Mouse (Mus musculus) kidney, embryonic 15.5 days (tissue): Measurements from ENCODE around the gene Hnrnpdl. TPM values are rescaled to one million over a fixed set of nuclear protein-coding genes. Genes with fewer than 3 reads are reported as not detected.
A peak's percentile ranks its signal among the peaks of the same experiment; 100 is the strongest.

Experiments used
- ATAC-seq: fragments of 200-750 bp; cut with Nextera tagmentation; replicated peaks from 2 replicates; pipeline ENCODE4 v1.8.0; 2017; ENCODE audit warnings: moderate TSS enrichment; ENCODE audit not compliant: low FRiP score
- H3K27ac ChIP-seq: fragments of 300-500 bp; sonication (generic); 2 replicates; pipeline ENCODE4 v1.5.1; 2015; ENCODE audit warnings: mild to moderate bottlenecking, inconsistent platforms
- H3K27me3 ChIP-seq: fragments of 300-500 bp; sonication (generic); 2 replicates; pipeline ENCODE4 v1.6.1; 2015; ENCODE audit warnings: inconsistent platforms
- H3K36me3 ChIP-seq: fragments of 300-500 bp; sonication (generic); 2 replicates; pipeline ENCODE4 v1.6.1; 2015; ENCODE audit warnings: inconsistent platforms
- H3K4me1 ChIP-seq: fragments of 300-500 bp; sonication (generic); 2 replicates; pipeline ENCODE4 v1.6.1; 2015; ENCODE audit warnings: inconsistent platforms
- H3K4me2 ChIP-seq: fragments of 300-500 bp; sonication (generic); 2 replicates; pipeline ENCODE4 v1.6.1; 2015; ENCODE audit warnings: moderate library complexity, mild to moderate bottlenecking, inconsistent platforms
- H3K4me3 ChIP-seq: fragments of 300-500 bp; sonication (generic); replicated peaks from 2 replicates; pipeline ENCODE4 v1.5.1; 2015; ENCODE audit warnings: mild to moderate bottlenecking, inconsistent platforms
- H3K9ac ChIP-seq: fragments of 300-500 bp; sonication (generic); 2 replicates; pipeline ENCODE4 v1.6.1; 2015; ENCODE audit warnings: mild to moderate bottlenecking, inconsistent platforms
- H3K9me3 ChIP-seq: fragments of 300-500 bp; sonication (generic); replicated peaks from 2 replicates; pipeline ENCODE4 v1.6.1; 2016; ENCODE audit warnings: inconsistent platforms
- WGBS: fragments of 180-500 bp; shearing (Covaris S2); methylation state at CpG from one replicate; pipeline ENCODE4 v1.1.7; 2015; ENCODE audit warnings: mixed read lengths; 5-methylcytosine and 5-hydroxymethylcytosine counted together
- polyA plus RNA-seq: library from polyadenylated mRNA; unstranded; fragments of >200 nt; fragmentation: Nextera tagmentation; extraction: Ambion mirVana; gene quantifications from 2 replicates; pipeline ENCODE4 v1.2.1, GENCODE M21; 2015

The Hnrnpdl gene
- 168 and 169 TPM in 2 replicates for polyA plus RNA-seq

DNA sequence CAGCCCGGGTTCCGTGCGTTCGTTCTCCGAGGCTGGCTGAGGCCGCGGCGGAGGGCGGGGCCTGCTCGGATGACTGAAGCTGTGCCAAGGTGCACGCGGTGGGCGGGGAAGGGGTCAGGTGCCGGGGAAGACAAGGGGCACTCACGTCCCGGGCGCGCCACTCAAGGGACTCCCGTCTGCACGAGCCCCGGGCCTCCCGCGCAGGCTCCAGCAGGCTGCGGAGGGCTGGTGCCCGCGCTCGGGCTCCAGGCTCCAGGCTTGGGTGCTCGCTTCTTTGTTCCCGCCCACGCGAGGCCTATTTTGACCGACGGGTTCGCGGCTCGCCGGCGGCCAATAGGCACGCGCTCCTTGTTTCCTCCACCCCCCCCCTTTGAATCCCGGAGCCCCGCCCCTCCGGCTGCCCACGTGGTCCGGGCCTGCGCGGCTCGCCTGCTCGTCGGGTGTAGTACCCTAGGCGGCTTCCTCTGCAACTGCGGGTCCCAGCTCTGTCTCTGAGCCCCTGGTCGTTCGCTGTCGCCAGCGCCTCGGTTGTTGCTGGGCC lies at the start of gene Hnrnpdl, which contains the start of gene Enoph1:
TSS of gene Hnrnpdl (minus strand) at position 63 of the 541 bp plus-strand sequence.
TSS of gene Enoph1 (plus strand) at position 384 of the 541 bp plus-strand sequence.
- peak; percentile 90 for ATAC-seq

DNA sequence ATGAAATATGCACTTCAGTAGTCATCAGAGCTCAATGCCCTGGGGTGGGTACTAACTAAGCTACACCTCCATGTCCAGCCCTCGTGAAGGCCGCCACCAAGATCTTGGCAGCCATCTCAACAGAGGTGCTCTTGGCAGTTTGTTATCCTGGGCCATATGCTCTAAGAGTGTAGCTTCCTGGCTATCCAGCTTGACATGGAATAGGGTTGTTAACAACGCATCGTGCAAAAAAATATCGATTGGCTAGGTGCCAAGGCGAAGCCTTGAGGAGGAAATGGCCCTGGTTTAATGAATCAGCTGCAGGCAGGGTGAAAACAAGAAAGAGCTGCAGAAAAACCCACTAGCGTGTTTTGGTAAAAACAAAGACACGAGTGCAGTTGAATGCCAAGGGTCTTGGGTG lies 45.6 kb upstream of the Hnrnpdl start:
- no peak overlapping the region for H3K4me2 ChIP-seq
- no peaks in the 10 kb centered on the region for H3K27me3 ChIP-seq
- no peak for ATAC-seq
- peaks cover 21% of the 10 kb centered on the region for H3K4me1 ChIP-seq
- H3K4me3 ChIP-seq: no peak overlapping the region
- no peaks in the 10 kb centered on the region for H3K9me3 ChIP-seq
- WGBS: 50% methylated on average over 8 of the region's 8 CpGs
- H3K27ac ChIP-seq: 0 out of 2 replicates have a peak overlapping the region, but pooled peaks have one; percentile 19
- no peak overlapping the region for H3K9ac ChIP-seq
- H3K36me3 ChIP-seq: no peaks in the 10 kb centered on the region; the same call in 1 of the 2 replicates

More for the DNA sequence above, at the start of gene Hnrnpdl, which contains the start of gene Enoph1:
- Histone ChIP-seq H3K27me3 (no peaks in the 10 kb centered on the region), H3K9me3 (no peaks in the 10 kb centered on the region), H3K4me2 (peak within 1 kb of the TSS; percentile 88), H3K4me3 (peak within 1 kb of the TSS; percentile 97), H3K9ac (peak within 1 kb of the TSS; percentile 100), H3K4me1 (peaks cover 34% of the 10 kb centered on the region), H3K36me3 (peaks cover 35% of the 10 kb centered on the region), H3K27ac (peak within 1 kb of the TSS; percentile 99)
- WGBS: under 1% methylated on average over 53 of the region's 57 CpGs

GRCm38 (mm10) chr5:100083953-100084562 lies 44.6 kb upstream of the Hnrnpdl start:
- H3K27me3 ChIP-seq: no peaks in the 10 kb centered on the region
- no peak overlapping the region for H3K4me2 ChIP-seq
- H3K4me1 ChIP-seq: peaks cover 31% of the 10 kb centered on the region
- H3K4me3 ChIP-seq: no peak overlapping the region
- no peak overlapping the region for H3K9ac ChIP-seq
- H3K36me3 ChIP-seq: no peaks in the 10 kb centered on the region; the same call in 1 of the 2 replicates
- no peaks in the 10 kb centered on the region for H3K9me3 ChIP-seq
- no peak for ATAC-seq
- peak overlapping the region; percentile 30; the same call in 1 of the 2 replicates for H3K27ac ChIP-seq
- WGBS: 48% methylated on average over 12 of the region's 12 CpGs

DNA sequence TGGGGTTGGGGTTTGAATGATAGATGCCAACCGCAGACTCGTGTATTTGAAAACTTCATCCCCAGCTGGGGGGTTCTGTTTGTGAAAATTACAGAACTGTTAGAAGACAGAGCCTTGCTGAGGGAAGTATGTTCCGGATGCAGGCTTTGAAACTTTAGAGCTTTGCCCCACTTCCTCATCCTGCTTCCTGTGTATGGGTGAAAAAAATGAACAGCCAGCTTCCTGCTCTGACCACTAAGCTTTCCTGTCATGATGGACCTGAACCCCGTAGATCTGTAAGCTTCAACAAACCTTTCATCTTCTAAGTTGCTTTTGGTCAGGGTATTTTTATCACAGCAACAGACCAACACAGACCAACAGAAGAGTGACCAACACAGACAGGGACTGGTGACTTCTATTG lies 42.5 kb upstream of the Hnrnpdl start:
- 76% methylated on average over 4 of the region's 4 CpGs for WGBS
- Histone ChIP-seq H3K27ac (no peak overlapping the region), H3K9me3 (no peaks in the 10 kb centered on the region), H3K4me2 (no peak overlapping the region), H3K4me1 (peaks cover 47% of the 10 kb centered on the region), H3K4me3 (no peak overlapping the region), H3K9ac (no peak overlapping the region), H3K36me3 (no peaks in the 10 kb centered on the region; the same call in 1 of the 2 replicates), H3K27me3 (no peaks in the 10 kb centered on the region)
- ATAC-seq: no peak

DNA sequence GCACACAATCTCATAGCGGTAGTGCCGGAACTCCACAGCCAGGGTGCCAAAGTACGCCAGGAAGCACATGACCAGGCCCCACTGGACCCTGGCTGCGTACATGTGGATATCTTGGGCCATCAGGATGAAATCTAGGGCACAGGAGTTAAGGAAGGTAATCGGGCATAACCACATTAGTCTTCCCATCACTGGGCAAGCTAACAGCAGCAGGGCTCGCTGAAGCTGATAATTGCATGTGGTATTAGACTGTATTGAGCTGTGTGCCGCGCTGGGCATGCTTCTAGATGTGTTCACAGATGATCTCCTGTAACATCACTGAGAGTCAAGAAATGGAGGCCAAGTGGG lies 40.4 kb upstream of the Hnrnpdl start:
- no peak; the same call in 1 of the 2 replicates for ATAC-seq
- peak overlapping the region; percentile 60 for H3K4me2 ChIP-seq

DNA sequence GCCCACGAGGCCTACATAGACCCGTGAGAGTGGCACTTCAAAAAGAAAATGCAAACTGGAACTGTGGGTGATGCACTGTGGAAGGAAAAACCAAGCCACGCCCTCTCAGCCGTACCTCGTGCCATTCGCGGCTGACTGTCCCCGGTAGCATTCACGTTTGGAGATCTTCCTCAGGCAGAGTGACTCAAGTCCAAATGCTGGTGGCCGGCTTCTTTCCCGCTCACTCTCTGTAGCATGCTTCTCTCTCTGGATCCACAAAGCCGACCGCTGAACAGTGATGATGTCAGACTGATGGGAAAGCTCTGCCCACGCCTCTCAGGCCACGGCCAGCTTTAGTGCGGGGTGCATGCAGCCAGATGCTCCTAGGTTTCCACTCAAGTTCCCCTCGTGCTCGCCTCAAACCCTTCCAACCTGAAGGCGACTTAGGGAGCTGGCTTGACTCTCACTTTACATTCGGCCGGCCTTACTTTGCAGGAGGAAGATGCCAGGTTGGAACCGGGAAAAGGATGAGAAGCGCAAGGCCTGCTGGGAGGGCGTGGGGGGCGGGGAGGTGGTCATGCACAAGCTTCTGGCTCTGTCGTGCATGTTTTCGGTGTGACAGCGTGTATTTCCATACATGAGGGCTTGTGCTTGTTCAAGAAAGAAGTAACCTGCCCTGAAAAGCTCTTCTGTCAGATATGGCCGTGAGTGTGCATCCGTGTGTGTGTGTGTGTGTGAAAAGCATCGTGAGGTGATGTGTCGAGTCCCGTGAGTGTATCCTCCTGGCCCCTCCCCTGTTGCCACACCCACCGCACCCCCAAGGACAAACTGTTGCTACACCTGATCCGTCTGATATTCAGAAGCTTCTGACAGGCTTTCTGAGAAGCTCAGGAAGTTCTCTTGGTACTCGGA lies 39.8 kb upstream of the Hnrnpdl start:
- Histone ChIP-seq H3K4me3 (peak overlapping the region; percentile 37), H3K4me2 (peak overlapping the region; percentile 60), H3K27ac (no peak overlapping the region), H3K36me3 (no peaks in the 10 kb centered on the region; the same call in 1 of the 2 replicates), H3K4me1 (peaks cover 33% of the 10 kb centered on the region), H3K27me3 (no peaks in the 10 kb centered on the region), H3K9me3 (no peaks in the 10 kb centered on the region), H3K9ac (no peak overlapping the region)
- peak; percentile 53 for ATAC-seq
- WGBS: 34% methylated on average over 36 of the region's 36 CpGs

More for the DNA sequence above, 40.4 kb upstream of the Hnrnpdl start:
- Histone ChIP-seq H3K9ac (no peak overlapping the region), H3K27me3 (no peaks in the 10 kb centered on the region), H3K27ac (no peak overlapping the region), H3K36me3 (no peaks in the 10 kb centered on the region; the same call in 1 of the 2 replicates), H3K4me1 (peaks cover 36% of the 10 kb centered on the region), H3K9me3 (no peaks in the 10 kb centered on the region), H3K4me3 (no peak overlapping the region)
- 70% methylated on average over 8 of the region's 8 CpGs for WGBS

- Histone ChIP-seq H3K36me3 (peaks cover 24% of the 10 kb centered on the region), H3K9me3 (no peaks in the 10 kb centered on the region), H3K4me1 (peaks cover 21% of the 10 kb centered on the region), H3K9ac (no peak overlapping the region), H3K4me2 (no peak overlapping the region), H3K27ac (no peak overlapping the region), H3K27me3 (no peaks in the 10 kb centered on the region), H3K4me3 (no peak overlapping the region)
- WGBS: 55% methylated on average over 4 of the region's 4 CpGs
- no peak for ATAC-seq
These were observed 35.1 kb upstream of the Hnrnpdl start for GRCm38 (mm10) chr5:100074571-100074970.

DNA sequence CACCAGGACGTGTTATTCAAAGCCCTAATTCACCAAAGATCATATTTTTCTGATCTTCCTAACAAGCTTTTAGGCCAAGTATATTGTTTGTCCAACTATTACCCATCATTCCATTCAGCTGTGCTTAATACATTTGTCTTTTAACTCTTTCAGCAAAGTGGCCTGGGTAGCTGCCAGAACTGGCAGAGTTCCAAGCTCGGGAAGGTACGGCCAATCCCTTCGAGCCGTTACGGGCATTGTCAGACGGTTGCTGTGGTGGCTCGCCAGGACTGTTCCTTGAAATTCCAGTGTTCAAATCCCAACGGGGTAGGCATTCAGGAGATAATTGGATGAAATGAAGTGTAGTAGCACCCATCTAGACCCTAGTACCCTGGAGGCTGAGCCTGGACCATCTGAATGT lies 33.1 kb upstream of the Hnrnpdl start:
- no peaks in the 10 kb centered on the region for H3K9me3 ChIP-seq
- WGBS: 88% methylated on average over 9 of the region's 9 CpGs
- H3K4me3 ChIP-seq: no peak overlapping the region

DNA sequence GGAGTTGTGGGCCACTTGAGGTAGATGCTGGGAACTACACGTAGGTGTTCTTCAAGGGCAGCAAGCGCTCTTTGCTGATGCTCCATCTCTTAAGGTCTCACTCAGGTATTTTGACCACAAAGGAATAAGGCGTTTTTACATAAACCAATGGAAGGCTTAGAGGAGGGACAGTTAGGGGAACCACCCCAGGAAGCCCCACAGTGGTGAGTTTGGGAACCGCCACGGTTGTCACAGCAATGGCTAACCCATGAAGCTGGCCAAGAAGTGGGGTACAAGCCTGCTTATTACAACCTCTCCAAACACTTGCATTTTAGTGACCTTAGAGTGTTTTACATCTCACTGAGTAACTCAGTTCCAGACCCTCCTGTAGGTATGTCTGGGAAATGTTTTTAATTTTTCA lies 32.1 kb upstream of the Hnrnpdl start:
- WGBS: 93% methylated on average over 5 of the region's 5 CpGs
- H3K4me3 ChIP-seq: no peak overlapping the region
- no peak for ATAC-seq

More for the DNA sequence above, 33.1 kb upstream of the Hnrnpdl start:
- Histone ChIP-seq H3K27me3 (no peaks in the 10 kb centered on the region), H3K4me2 (no peak overlapping the region), H3K4me1 (0 out of 2 replicates have a peak, but pooled peaks cover 2% of the 10 kb centered on the region), H3K27ac (no peak overlapping the region), H3K9ac (no peak overlapping the region), H3K36me3 (peaks cover 40% of the 10 kb centered on the region)
- ATAC-seq: no peak

GRCm38 (mm10) chr5:100070255-100070654 lies 30.8 kb upstream of the Hnrnpdl start:
- H3K4me2 ChIP-seq: no peak overlapping the region
- no peak overlapping the region for H3K27ac ChIP-seq
- 26% methylated on average over 3 of the region's 3 CpGs for WGBS
- no peak overlapping the region for H3K9ac ChIP-seq
- no peaks in the 10 kb centered on the region for H3K9me3 ChIP-seq
- H3K36me3 ChIP-seq: peaks cover 63% of the 10 kb centered on the region
- no peak overlapping the region for H3K4me3 ChIP-seq
- H3K4me1 ChIP-seq: no peaks in the 10 kb centered on the region
- H3K27me3 ChIP-seq: no peaks in the 10 kb centered on the region
- no peak; the same call in 1 of the 2 replicates for ATAC-seq

More for the DNA sequence above, 32.1 kb upstream of the Hnrnpdl start:
- Histone ChIP-seq H3K9me3 (no peaks in the 10 kb centered on the region), H3K4me1 (no peaks in the 10 kb centered on the region), H3K27me3 (no peaks in the 10 kb centered on the region), H3K4me2 (no peak overlapping the region), H3K27ac (no peak overlapping the region), H3K9ac (no peak overlapping the region), H3K36me3 (peaks cover 50% of the 10 kb centered on the region)

GRCm38 (mm10) chr5:100069526-100069925 lies 30.1 kb upstream of the Hnrnpdl start:
- Histone ChIP-seq H3K4me2 (no peak overlapping the region), H3K27me3 (no peaks in the 10 kb centered on the region), H3K9ac (no peak overlapping the region), H3K4me1 (no peaks in the 10 kb centered on the region), H3K27ac (no peak overlapping the region), H3K9me3 (no peaks in the 10 kb centered on the region), H3K4me3 (no peak overlapping the region), H3K36me3 (peaks cover 70% of the 10 kb centered on the region)
- 95% methylated on average over 2 of the region's 2 CpGs for WGBS
- ATAC-seq: no peak

DNA sequence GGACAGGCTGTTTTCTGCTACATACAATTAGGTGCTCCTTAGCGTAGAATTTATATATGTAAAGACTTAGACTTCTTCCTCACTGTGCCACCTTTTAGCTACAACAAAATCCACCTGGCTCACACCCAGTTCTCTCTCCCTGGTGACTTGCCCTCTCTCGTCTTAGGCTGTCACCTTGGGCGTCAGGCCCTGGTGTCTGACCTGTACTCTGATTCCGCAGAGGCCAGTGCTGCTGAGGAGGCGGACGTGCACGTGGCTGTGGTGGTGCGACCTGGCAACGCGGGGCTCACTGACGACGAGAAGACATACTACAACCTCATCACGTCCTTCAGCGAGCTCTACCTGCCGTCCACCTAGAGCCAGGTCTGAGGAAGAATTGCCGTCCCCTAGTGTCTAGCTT lies 28.1 kb upstream of the Hnrnpdl start:
- Histone ChIP-seq H3K27me3 (no peaks in the 10 kb centered on the region), H3K4me3 (no peak overlapping the region), H3K36me3 (peaks cover 74% of the 10 kb centered on the region), H3K4me2 (no peak overlapping the region), H3K27ac (no peak overlapping the region), H3K9me3 (no peaks in the 10 kb centered on the region), H3K4me1 (no peaks in the 10 kb centered on the region), H3K9ac (no peak overlapping the region)
- no peak for ATAC-seq
- 90% methylated on average over 16 of the region's 16 CpGs for WGBS
